Mouse (Mus musculus): ENCODE results near the gene Ttc30a2.

- no peak for TF ChIP-seq GATA1 (IDR thresholded peaks at IDR 0.05; ENCODE audit: borderline replicate concordance, low read length)
- no peak for TF ChIP-seq FLI1 (IDR thresholded peaks at IDR 0.05; ENCODE audit: low read length)
These were observed 48.8 kb downstream of the Ttc30a2 start for GRCm38 (mm10) chr2:75929141-75929540.
